Mouse (Mus musculus) monocyte, adult 2 months (primary cell): ENCODE measurements around the gene Ildr2.
A peak's percentile ranks its signal among the peaks of the same experiment; 100 is the strongest.

Source experiments
- DNase-seq, 2 experiments: peaks; one replicate each; pipeline ENCODE4 v3.0.0; 2022; ENCODE audit warnings: low spot score in 2 of 2, low read depth in 1 of 2

The Ildr2 gene

DNA sequence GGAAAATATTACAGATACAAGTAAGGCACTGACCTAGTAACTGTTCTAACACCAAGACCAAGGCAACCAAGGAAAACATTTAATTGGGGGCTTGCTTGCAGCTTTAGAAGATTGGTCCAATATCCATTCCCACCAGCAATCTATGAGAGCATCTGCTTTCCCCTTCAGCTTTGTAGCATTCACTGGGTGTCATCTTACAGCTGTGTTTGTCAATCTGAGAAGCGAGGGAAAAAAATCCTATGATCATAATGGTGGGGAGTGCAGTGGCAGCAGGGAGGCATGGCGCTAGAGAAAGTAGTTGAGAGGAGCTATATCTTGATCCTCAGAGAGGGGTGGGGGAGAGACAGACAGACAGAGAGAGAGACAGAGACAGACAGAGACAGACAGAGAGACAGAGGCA lies 88.1 kb downstream of the Ildr2 start:
- DNase-seq, result no peak

DNA sequence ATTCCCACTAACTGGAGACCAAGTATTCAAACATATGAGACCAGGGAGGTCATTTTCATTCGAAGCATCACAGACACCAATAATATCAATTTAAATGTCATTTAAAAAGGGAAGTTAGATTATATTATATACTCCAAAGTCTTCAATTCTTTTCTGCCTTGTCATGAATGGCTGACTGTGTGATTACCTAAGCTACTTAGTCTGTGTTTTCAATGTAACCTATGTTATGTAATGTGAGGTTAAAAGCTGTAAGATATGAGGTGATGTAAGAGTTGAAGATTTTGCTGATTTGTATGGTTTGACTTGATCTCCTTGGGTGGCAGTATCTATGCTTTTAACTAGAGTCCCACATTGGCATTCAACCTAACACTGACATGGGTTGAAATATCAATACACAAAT lies 88.6 kb downstream of the Ildr2 start:
- no peak for DNase-seq

DNA sequence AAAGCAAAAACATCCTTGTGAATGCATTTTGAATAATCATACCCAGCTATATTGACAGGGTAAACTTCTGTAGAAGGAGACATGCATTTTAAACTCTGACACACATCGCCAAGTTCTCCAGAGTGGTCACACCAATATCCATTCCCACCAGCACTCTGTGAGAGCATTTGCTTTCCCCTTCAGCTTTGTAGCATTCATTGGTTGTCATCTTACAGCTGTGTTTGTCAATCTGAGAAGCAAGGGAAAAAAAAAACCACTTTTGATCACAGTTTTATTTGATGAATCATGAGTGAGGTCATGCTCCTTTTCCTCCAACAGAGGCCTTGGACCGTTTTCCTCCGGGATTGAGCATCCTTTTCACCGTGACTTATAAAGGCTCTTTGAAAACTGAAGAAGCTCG lies 89.6 kb downstream of the Ildr2 start:
- no peak for DNase-seq

DNA sequence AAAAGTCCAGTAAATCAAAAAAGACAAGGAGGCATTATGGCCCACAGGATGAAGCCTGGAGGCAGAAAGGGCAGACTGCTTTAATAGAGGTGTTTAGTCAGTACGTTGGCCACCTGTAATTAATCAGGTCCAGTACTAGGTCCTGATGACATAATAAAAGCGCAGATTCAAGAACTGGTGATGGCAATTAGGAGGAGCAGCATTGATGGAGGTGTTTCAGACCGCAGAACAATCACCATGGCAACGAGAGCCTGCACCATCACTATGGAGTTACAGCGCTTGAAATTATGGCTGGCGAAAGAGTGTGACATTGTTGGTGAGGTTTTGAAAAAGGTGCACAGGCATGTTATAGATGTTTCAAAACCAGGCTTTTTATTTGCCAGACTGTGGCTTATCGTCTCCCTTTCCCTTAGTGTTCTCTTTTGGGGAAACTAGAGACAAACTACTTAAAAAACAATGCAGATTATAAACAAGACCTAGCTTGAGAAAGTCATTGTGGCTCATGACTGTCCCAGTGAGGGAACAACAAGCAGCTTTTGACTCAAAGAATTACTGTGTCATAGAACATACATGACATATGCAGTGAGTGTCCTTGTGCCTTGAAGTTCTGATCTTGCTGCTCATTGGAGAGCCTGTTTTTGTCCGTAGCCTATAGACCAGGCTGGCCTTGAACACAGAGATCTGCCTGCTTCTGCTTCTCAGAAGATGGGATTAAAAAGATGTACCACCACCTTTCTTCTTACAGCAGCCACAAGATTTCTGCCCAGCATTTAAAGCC lies 90.5 kb downstream of the Ildr2 start:
- no peak for DNase-seq

DNA sequence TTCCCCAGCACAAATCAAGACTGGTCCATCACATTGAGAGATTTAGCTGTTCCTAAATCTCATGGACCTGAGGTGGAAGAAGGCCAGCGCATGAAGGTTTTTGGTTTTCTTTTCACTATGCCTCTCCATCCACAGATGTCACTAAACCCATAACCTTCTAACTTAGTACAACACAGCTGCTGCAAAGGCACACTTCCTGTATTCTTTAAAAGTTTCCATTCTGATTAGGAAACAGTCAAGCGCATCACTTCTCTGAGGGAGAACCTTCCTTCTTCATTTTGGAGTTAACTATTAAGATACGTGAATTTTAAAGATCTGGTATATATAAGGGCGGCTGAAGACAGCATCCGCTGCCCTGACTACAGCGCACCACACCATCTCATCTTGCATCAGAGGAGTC lies 91.7 kb downstream of the Ildr2 start:
- DNase-seq, result no peak

DNA sequence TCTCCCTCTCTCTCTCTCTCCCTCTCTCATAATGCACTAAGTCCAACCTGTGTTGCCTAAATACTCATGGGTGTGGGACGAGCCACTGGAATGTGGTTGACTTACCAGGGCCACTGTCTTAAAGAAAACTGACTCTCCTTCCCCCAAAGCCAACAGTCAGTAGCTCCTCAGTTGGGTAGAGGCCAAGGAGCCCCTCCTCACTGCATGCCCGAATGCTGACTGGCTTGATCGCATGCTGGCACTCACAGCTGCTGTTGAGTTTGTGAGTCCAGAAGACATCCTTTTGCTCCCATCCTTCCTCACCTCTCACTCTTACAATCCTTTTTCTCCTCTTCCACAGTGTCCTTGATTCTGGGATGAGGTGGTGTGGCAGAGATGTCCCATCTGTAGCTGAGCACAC lies 93.0 kb downstream of the Ildr2 start:
- DNase-seq, result no peak

DNA sequence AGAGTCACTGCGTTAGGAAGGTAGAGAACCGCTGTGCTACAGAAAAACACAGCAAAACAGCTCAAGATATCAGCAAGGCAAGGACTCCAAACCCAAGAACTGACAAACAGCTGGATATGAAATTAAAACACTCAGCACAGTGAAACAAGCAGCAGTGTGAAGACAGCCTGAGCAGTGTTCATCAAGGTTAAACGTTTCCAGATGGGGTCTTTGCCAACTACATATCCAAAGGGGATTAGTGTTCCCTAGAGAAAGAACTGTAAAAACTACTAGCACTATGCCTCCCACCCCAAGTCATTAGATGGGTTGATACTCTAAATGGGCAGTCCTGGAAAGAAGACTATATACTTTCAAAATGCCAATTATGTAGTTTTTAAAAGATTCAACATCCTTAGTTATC lies 95.4 kb downstream of the Ildr2 start:
- DNase-seq, result no peak

DNA sequence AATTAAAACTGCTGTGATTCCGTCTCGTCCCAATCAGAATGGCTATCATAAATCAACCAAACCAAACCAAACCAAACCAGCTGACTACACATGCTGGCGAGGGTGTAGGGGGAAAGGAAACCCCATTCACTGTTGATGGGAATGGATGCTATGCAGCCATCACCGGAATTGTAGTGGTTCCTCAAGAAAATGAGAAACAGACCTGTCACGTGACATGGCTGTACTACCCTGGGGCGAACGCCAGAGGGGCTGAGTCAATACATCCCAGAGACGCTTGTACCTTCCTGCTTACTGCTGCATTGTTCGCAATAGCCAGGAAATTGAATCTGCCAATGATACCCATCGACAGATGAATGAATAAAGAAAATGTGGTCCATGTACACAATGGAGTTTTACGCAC lies 95.8 kb downstream of the Ildr2 start:
- DNase-seq, result no peak

DNA sequence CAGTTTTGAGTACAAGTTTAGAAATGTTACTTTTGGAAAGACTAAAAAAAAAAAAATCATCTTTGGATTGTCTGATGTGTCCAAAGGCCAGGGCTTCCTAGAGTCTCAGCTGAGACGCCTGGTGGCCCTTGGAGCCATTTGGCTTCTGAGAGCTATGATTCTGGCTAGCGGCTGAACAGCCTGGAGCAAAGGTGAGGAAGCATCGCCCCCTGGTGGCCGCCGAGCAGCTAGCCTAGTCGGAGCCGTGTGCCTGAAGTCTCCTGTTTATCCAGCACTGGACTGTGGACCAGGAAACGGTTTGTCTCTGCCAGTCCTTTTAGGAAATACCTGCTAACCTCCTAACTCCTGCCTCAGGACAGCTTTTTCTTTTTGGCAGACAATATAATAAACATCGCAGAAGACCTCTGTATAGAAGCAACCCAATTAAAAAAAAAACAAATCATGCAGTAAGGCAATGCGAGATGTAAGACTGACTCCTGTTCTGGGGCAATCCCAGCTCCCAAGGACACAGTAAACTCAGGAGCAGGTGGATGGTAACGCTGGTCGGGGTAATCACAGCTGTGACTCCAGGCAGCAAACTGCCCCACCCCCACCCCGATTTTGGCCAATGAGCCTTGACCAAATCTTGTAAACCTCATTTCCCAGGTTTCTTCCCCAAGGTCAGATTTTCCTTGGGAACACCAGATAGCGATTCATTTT lies 106.4 kb downstream of the Ildr2 start:
- peak; percentile 43 to 65 for DNase-seq

DNA sequence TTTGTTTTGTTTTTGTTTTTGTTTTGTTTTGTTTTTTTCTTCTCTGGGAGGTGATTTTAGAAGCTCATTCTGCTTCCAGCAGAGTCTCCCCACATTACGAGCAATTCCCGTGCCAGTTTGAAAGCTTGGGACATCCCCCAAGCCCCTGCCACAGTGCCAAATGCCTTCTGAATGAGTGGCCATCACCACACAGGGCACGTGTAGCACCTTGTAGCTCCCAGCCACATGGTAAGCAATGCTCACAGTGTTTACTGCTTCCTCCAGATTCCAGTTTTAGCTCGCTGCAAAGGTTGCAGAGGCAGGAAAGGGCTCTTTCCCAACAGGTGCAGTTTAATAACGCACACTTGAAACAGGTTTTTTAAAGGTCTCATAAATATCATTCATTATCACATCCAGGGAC lies 107.0 kb downstream of the Ildr2 start:
- DNase-seq, result no peak

DNA sequence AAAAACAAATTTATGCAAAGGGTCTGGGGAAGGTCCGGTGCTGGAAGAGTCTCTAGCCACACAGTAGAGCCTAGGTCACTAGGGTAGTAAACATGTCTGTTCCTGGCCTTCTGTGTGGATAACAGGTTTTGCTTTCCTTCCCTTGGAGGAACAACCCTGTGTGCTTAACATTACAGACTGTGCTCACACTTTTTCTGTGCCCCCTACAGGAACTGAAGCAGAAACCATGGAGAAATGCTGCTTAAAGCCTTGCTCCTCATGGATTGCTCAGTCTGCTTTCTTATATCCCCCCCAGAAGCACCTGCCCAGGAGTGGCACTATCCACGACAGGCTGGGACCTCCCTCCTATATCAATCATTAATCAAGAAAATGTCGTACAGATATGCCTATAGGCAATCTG lies 107.9 kb downstream of the Ildr2 start:
- DNase-seq, result no peak

DNA sequence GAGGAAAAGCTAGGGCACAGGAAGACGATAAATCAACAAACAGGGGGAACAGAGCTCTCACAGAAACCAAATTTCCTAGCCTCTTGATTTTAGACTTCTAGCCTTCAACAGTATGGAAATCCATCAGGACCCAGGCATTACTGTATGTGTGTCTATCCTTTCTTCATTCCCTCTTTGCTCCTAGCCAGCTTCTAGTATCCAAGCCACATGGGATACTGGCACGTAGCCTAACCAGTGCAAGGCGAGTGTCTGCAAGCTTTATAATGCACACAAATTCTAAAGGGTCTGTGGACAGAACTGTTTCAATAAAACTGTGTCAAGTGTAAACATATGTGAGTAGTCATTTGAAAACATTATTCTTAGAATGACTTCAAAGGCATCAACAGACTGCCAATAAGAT lies 108.7 kb downstream of the Ildr2 start:
- DNase-seq, result no peak

DNA sequence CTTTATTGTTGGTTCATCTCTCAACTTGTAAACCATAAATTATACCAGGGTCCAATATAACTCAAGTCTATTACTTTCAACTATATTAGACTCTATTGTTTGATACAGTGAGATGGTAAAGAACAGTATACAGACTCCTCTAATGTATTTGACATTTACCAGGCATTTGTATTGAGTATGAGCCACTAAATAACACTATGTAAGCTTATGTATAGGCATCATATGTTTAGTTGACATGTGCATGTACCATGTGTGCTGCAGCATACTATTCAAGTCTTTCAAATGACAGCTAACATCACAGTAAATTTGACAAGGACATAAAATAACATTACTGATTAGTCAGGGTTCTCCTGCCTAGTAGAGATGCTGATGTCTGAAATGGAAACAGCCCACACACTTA lies 109.2 kb downstream of the Ildr2 start:
- DNase-seq, result no peak
